Mouse (Mus musculus) liver, embryonic 14.5 days (tissue): ENCODE results near the gene Tpm3.

Source experiments
- CTCF ChIP-seq: IDR thresholded peaks from 2 replicates; pipeline ENCODE4 v1.5.1; 2016; ENCODE audit warnings: antibody characterized with exemption, low read depth, control low read depth
- EP300 ChIP-seq: IDR thresholded peaks from 2 replicates; pipeline ENCODE4 v1.6.1; 2016; ENCODE audit warnings: antibody characterized with exemption, low read depth

GRCm38 (mm10) chr3:90076921-90077716, 4.7 kb downstream of the Tpm3 start:
- no peak for TF ChIP-seq EP300
- TF ChIP-seq CTCF: peak; percentile 86
